Mouse (Mus musculus) MEL (cell line): ENCODE measurements around the gene Cyfip2. TPM values are rescaled to one million over a fixed set of nuclear protein-coding genes. Genes with fewer than 3 reads are reported as not detected.

Experiments used
- DNase-seq: peaks from one replicate; pipeline ENCODE4 v3.0.0; 2011; ENCODE audit warnings: low read depth, low spot score
- H3K27ac ChIP-seq: 2 replicates; pipeline ENCODE4 v1.5.1; 2012; ENCODE audit warnings: low read depth, mild to moderate bottlenecking, control low read depth, low read length, moderate library complexity; ENCODE audit not compliant: control insufficient read depth
- H3K27me3 ChIP-seq, 2 experiments: fragments of 150-350 bp in 1 of 2; sonication (generic) in 1 of 2; 2 replicates each; pipeline ENCODE4 v1.6.1; 2012; ENCODE audit warnings: low read length in 2 of 2, mild to moderate bottlenecking in 2 of 2, improper control_type of control experiment in 1 of 2, moderate library complexity in 1 of 2; ENCODE audit not compliant: insufficient read depth in 2 of 2, control insufficient read depth in 1 of 2
- H3K36me3 ChIP-seq, 2 experiments: 2 replicates each; pipeline ENCODE4 v1.6.1; 2012 to 2014; ENCODE audit warnings: low read length in 2 of 2, improper control_type of control experiment in 1 of 2, inconsistent platforms in 1 of 2, mild to moderate bottlenecking in 1 of 2; ENCODE audit not compliant: insufficient read depth in 2 of 2, control insufficient read depth in 1 of 2
- H3K4me1 ChIP-seq, 2 experiments: fragments of 150-350 bp in 1 of 2; sonication (generic) in 1 of 2; 2 replicates each; pipeline ENCODE4 v1.6.1; 2012; ENCODE audit warnings: low read length in 2 of 2, improper control_type of control experiment in 1 of 2, mild to moderate bottlenecking in 1 of 2; ENCODE audit not compliant: insufficient read depth in 2 of 2, control insufficient read depth in 1 of 2
- H3K4me3 ChIP-seq, 2 experiments: fragments of 150-350 bp in 1 of 2; sonication (generic) in 1 of 2; 2 replicates each; pipeline ENCODE4 v1.5.1; 2012; ENCODE audit warnings: low read depth in 2 of 2, low read length in 2 of 2, mild to moderate bottlenecking in 2 of 2, moderate library complexity in 2 of 2, control low read depth in 1 of 2, improper control_type of control experiment in 1 of 2; ENCODE audit not compliant: control insufficient read depth in 1 of 2, insufficient read depth in 1 of 2
- H3K79me2 ChIP-seq: 2 replicates; pipeline ENCODE4 v1.6.1; 2012; ENCODE audit warnings: mild to moderate bottlenecking, low read length, moderate library complexity; ENCODE audit not compliant: control insufficient read depth, poor library complexity, insufficient read depth
- H3K9ac ChIP-seq: 2 replicates; pipeline ENCODE4 v1.6.1; 2012; ENCODE audit warnings: low read depth, mild to moderate bottlenecking, control low read depth, low read length, moderate library complexity; ENCODE audit not compliant: control insufficient read depth, poor library complexity, severe bottlenecking
- H3K9me3 ChIP-seq: fragments of 150-350 bp; sonication (generic); replicated peaks from 2 replicates; pipeline ENCODE4 v1.6.1; 2012; ENCODE audit warnings: mild to moderate bottlenecking, low read length, improper control_type of control experiment, moderate library complexity; ENCODE audit not compliant: insufficient read depth
- CHD2 ChIP-seq: IDR thresholded peaks from 2 replicates; pipeline ENCODE4 v1.6.1; 2011; ENCODE audit warnings: low read length, improper control_type of control experiment
- ETS1 ChIP-seq: IDR thresholded peaks from 2 replicates; pipeline ENCODE4 v1.6.1; 2012; ENCODE audit warnings: low read depth, mild to moderate bottlenecking, inconsistent platforms, low read length, improper control_type of control experiment, moderate library complexity
- GABPA ChIP-seq: IDR thresholded peaks from 2 replicates; pipeline ENCODE4 v1.6.1; 2012; ENCODE audit warnings: low read depth, mild to moderate bottlenecking, inconsistent platforms, low read length, improper control_type of control experiment, moderate library complexity
- POLR2A ChIP-seq, 2 experiments: IDR thresholded peaks; 2 replicates each; pipeline ENCODE4 v1.6.1; 2011 to 2012; ENCODE audit warnings: low read length in 2 of 2, mild to moderate bottlenecking in 2 of 2, control low read depth in 1 of 2, improper control_type of control experiment in 1 of 2, low read depth in 1 of 2, moderate library complexity in 1 of 2; ENCODE audit not compliant: control insufficient read depth in 1 of 2, insufficient read depth in 1 of 2, poor library complexity in 1 of 2
- POLR2AphosphoS2 ChIP-seq: IDR thresholded peaks from 2 replicates; pipeline ENCODE4 v1.6.1; 2011; ENCODE audit warnings: low read length, improper control_type of control experiment
- TAL1 ChIP-seq: IDR thresholded peaks from 2 replicates; pipeline ENCODE4 v1.6.1; 2012; ENCODE audit warnings: mild to moderate bottlenecking, inconsistent platforms, low read length, moderate library complexity, mixed read lengths
- ZC3H11A ChIP-seq: IDR thresholded peaks from 2 replicates; pipeline ENCODE4 v1.6.1; 2012; ENCODE audit warnings: low read depth, mild to moderate bottlenecking, inconsistent platforms, low read length, improper control_type of control experiment
- polyA plus RNA-seq, 2 experiments: library from polyadenylated mRNA; stranded (reverse) in 1 of 2; unstranded in 1 of 2; fragments of >175 nt in 1 of 2; fragments of >200 nt in 1 of 2; gene quantifications; 2 replicates each; pipeline versions ENCODE4 v1.2.1 to v1.2.4; 2012; ENCODE audit warnings: low replicate concordance in 2 of 2, low read depth in 1 of 2; ENCODE audit not compliant: insufficient read length in 2 of 2, insufficient read depth in 1 of 2, missing spikeins in 1 of 2
- total RNA-seq: library from RNA; depleted of rRNA; stranded (reverse); fragments of 300-350 nt; gene quantifications from 2 replicates; pipeline ENCODE4 v1.2.3, GENCODE M21; 2012; rRNA removed

Cyfip2 gene
- total RNA-seq (9.9 and 13.7 TPM in 2 replicates), polyA plus RNA-seq (10 to 100 TPM; 18.9 to 31.8 TPM)

- Histone ChIP-seq H3K27me3 (peaks cover 0 to 2% of the 10 kb centered on the region in 2 experiments; a peak in 1 of 4 replicates), H3K27ac (no peak within 1 kb of the TSS)
- TF ChIP-seq ETS1 (0 out of 2 replicates have a peak, but pooled peaks have one; percentile 10), ZC3H11A (no peak)
- TF ChIP-seq, all 39 proteins: peak for 1
- Histone ChIP-seq H3K4me3 (peak within 1 kb of the TSS; percentile 80 to 95), H3K9me3 (no peaks in the 10 kb centered on the region), H3K9ac (peak within 1 kb of the TSS; percentile 74), H3K4me1 (peaks cover 0 to 22% of the 10 kb centered on the region in 2 experiments; a peak in 3 of 4 replicates), H3K79me2 (peaks cover 2% of the 10 kb centered on the region; the same call in 1 of the 2 replicates), H3K36me3 (peaks cover 0 to 10% of the 10 kb centered on the region in 2 experiments; a peak in 2 of 4 replicates)
- no peak for DNase-seq
These were observed at the start of gene Cyfip2 for GRCm38 (mm10) chr11:46312523-46313035. Gene Cyfip2 (minus strand): TSS chr11:46312859.

- no peak for DNase-seq
- Histone ChIP-seq H3K36me3 (no peaks in the 10 kb centered on the region), H3K4me1 (no peaks in the 10 kb centered on the region), H3K27ac (no peak overlapping the region), H3K27me3 (peaks cover 2 to 4% of the 10 kb centered on the region in 2 experiments; a peak in 3 of 4 replicates), H3K9ac (no peak overlapping the region), H3K9me3 (no peaks in the 10 kb centered on the region), H3K79me2 (no peaks in the 10 kb centered on the region), H3K4me3 (no peak overlapping the region)
- TF ChIP-seq CHD2 (no peak), TAL1 (no peak), POLR2A (IDR thresholded peaks at IDR 0.05; ENCODE audit: control insufficient read depth in 1 of 2, insufficient read depth in 1 of 2, low read depth in 1 of 2, low read length in 2 of 2, poor library complexity in 1 of 2) (no peak), GABPA (no peak)
These were observed 48.5 kb upstream of the Cyfip2 start for GRCm38 (mm10) chr11:46360991-46361665.

GRCm38 (mm10) chr11:46358369-46358768 lies 45.7 kb upstream of the Cyfip2 start:
- H3K9me3 ChIP-seq, result no peaks in the 10 kb centered on the region
- no peak overlapping the region for H3K27ac ChIP-seq
- no peak overlapping the region for H3K9ac ChIP-seq
- no peaks in the 10 kb centered on the region for H3K4me1 ChIP-seq
- no peak overlapping the region for H3K4me3 ChIP-seq
- no peaks in the 10 kb centered on the region for H3K36me3 ChIP-seq
- H3K79me2 ChIP-seq, result no peaks in the 10 kb centered on the region
- TF ChIP-seq POLR2AphosphoS2, result no peak
- TF ChIP-seq ZC3H11A, result no peak
- no peak for DNase-seq
- H3K27me3 ChIP-seq, result peaks cover 2 to 3% of the 10 kb centered on the region in 2 experiments; a peak in 2 of 4 replicates
